Mouse (Mus musculus) kidney, embryonic 14.5 days (tissue): Measurements from ENCODE around the gene Nos1ap. TPM values are rescaled to one million over a fixed set of nuclear protein-coding genes. Genes with fewer than 3 reads are reported as not detected.

Experiments
- ATAC-seq: fragments of 200-750 bp; cut with Nextera tagmentation; 2 replicates; pipeline ENCODE4 v1.8.0; 2017; ENCODE audit warnings: moderate number of reproducible peaks, mild to moderate bottlenecking, moderate TSS enrichment, moderate library complexity; ENCODE audit not compliant: low FRiP score, low TSS enrichment
- H3K27ac ChIP-seq: fragments of 300-500 bp; sonication (generic); 2 replicates; pipeline ENCODE4 v1.5.1; 2014; ENCODE audit warnings: low read depth, mild to moderate bottlenecking, low read length, moderate library complexity, mixed read lengths
- H3K27me3 ChIP-seq: fragments of 300-500 bp; sonication (generic); 2 replicates; pipeline ENCODE4 v1.6.1; 2014; ENCODE audit warnings: mild to moderate bottlenecking, low read length; ENCODE audit not compliant: control insufficient read depth, insufficient read depth
- H3K36me3 ChIP-seq: fragments of 300-500 bp; sonication (generic); 2 replicates; pipeline ENCODE4 v1.6.1; 2014; ENCODE audit warnings: low read length, mixed read lengths; ENCODE audit not compliant: control insufficient read depth, insufficient read depth
- H3K4me1 ChIP-seq: fragments of 300-500 bp; sonication (generic); 2 replicates; pipeline ENCODE4 v1.6.1; 2014; ENCODE audit warnings: low read length, mixed read lengths; ENCODE audit not compliant: control insufficient read depth, insufficient read depth
- H3K4me2 ChIP-seq: fragments of 300-500 bp; sonication (generic); replicated peaks from 2 replicates; pipeline ENCODE4 v1.6.1; 2014; ENCODE audit warnings: low read depth, mild to moderate bottlenecking, low read length
- H3K4me3 ChIP-seq: fragments of 300-500 bp; sonication (generic); 2 replicates; pipeline ENCODE4 v1.5.1; 2014; ENCODE audit warnings: mild to moderate bottlenecking, low read length
- H3K9ac ChIP-seq: fragments of 300-500 bp; sonication (generic); 2 replicates; pipeline ENCODE4 v1.6.1; 2014; ENCODE audit warnings: low read depth, mild to moderate bottlenecking, low read length, moderate library complexity
- H3K9me3 ChIP-seq: fragments of 300-500 bp; sonication (generic); 2 replicates; pipeline ENCODE4 v1.6.1; 2016; ENCODE audit warnings: low read length; ENCODE audit not compliant: control insufficient read depth
- WGBS: fragments of 180-500 bp; shearing (Covaris S2); extraction: QIAGEN DNeasy Blood & Tissue Kit; methylation state at CpG from one replicate; pipeline ENCODE4 v1.1.7; 2014; 5-methylcytosine and 5-hydroxymethylcytosine counted together
- polyA plus RNA-seq: library from polyadenylated mRNA; unstranded; fragments of >200 nt; fragmentation: Nextera tagmentation; extraction: Ambion mirVana; gene quantifications from 2 replicates; pipeline ENCODE4 v1.2.1, GENCODE M21; 2014

Gene Nos1ap
- polyA plus RNA-seq, 1 experiment from 2014 or later = 16.6 TPM

DNA sequence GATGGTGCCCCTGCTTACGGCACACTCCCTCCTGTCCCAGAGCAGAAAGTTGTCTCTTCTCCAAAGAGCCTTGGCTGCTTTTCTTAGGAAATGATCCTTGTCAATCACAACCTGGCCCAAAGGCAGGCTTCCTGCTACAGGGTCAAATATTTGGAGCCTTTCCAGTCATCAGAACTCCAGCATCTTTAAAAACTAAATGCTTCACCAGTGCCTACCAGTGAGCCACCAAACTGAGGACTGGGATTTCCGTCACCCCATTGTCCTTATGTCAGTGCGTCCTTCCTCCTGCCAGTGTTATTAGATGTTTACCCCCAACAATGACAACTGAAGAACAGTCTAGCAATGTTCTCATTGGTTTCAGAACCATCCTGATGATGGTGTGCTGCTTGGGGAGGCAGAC, 28.9 kb downstream of the Nos1ap start:
- Histone ChIP-seq H3K4me3 (no peak overlapping the region), H3K36me3 (no peaks in the 10 kb centered on the region; the same call in 1 of the 2 replicates), H3K27me3 (no peaks in the 10 kb centered on the region), H3K4me1 (no peaks in the 10 kb centered on the region), H3K9ac (no peak overlapping the region), H3K4me2 (no peak overlapping the region), H3K27ac (no peak overlapping the region), H3K9me3 (no peaks in the 10 kb centered on the region)
- WGBS = 81% methylated on average over 3 of the region's 3 CpGs
- ATAC-seq = no peak

GRCm38 (mm10) chr1:170557962-170558361, 31.7 kb downstream of the Nos1ap start:
- H3K4me3 ChIP-seq = no peak overlapping the region
- WGBS = 91% methylated on average over 4 of the region's 4 CpGs
- H3K27ac ChIP-seq = no peak overlapping the region
- no peaks in the 10 kb centered on the region for H3K9me3 ChIP-seq
- H3K4me1 ChIP-seq = no peaks in the 10 kb centered on the region
- no peak overlapping the region for H3K9ac ChIP-seq
- no peaks in the 10 kb centered on the region; the same call in 1 of the 2 replicates for H3K36me3 ChIP-seq
- no peaks in the 10 kb centered on the region for H3K27me3 ChIP-seq
- no peak for ATAC-seq
- H3K4me2 ChIP-seq = no peak overlapping the region

DNA sequence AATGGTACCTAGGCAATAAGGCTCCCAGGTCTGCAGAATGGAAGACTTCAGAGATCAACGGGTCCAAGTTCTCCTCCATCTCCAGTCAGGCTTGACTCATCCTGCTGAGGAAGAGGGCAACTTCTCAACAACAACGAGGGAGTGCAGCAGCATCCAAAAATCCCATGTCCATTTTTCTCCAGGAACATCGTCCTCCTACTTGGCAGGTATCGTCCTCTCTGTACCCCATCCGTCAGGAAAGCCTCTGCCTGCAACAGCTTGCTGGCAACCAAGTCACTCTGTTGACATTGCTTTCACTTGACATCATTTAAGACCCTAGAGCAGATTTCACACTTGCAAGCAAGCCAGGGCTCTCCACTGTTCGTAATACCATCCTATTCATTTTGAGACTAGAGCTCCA, 33.0 kb downstream of the Nos1ap start:
- Histone ChIP-seq H3K27me3 (no peaks in the 10 kb centered on the region), H3K4me3 (no peak overlapping the region), H3K4me1 (no peaks in the 10 kb centered on the region), H3K4me2 (no peak overlapping the region), H3K36me3 (no peaks in the 10 kb centered on the region; the same call in 1 of the 2 replicates), H3K9me3 (no peaks in the 10 kb centered on the region), H3K27ac (no peak overlapping the region), H3K9ac (no peak overlapping the region)
- no peak for ATAC-seq
- 93% methylated on average over 6 of the region's 6 CpGs for WGBS

DNA sequence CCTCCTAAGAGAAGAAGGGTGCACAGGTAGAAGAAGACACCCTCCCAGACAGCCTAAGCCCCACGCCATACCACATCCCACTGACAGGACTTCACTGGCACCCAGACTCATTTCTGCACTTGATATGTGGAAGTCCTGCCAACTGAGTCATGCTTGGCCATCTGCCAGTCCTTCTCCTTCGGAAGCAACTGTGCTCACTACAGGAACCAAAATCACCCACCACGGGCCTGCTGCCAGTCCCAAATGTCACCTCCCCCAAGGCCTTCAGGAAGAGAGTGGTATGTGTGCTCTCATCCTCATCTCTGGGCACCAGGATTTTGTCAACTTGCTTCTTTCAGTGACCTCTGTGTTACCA, 34.7 kb downstream of the Nos1ap start:
- H3K27me3 ChIP-seq = no peaks in the 10 kb centered on the region
- no peak overlapping the region for H3K9ac ChIP-seq
- H3K4me1 ChIP-seq = no peaks in the 10 kb centered on the region
- no peak for ATAC-seq
- 80% methylated on average over 3 of the region's 3 CpGs for WGBS
- H3K4me3 ChIP-seq = no peak overlapping the region
- no peak overlapping the region for H3K27ac ChIP-seq
- H3K36me3 ChIP-seq = no peaks in the 10 kb centered on the region; the same call in 1 of the 2 replicates
- no peaks in the 10 kb centered on the region for H3K9me3 ChIP-seq
- no peak overlapping the region for H3K4me2 ChIP-seq

GRCm38 (mm10) chr1:170554235-170554938, 35.3 kb downstream of the Nos1ap start:
- WGBS = 96% methylated on average over 4 of the region's 4 CpGs
- ATAC-seq = no peak
- Histone ChIP-seq H3K9ac (no peak overlapping the region), H3K9me3 (no peaks in the 10 kb centered on the region), H3K4me2 (no peak overlapping the region), H3K36me3 (no peaks in the 10 kb centered on the region; the same call in 1 of the 2 replicates), H3K4me3 (no peak overlapping the region), H3K27me3 (no peaks in the 10 kb centered on the region), H3K27ac (no peak overlapping the region), H3K4me1 (no peaks in the 10 kb centered on the region)

- no peak overlapping the region for H3K4me3 ChIP-seq
- no peaks in the 10 kb centered on the region for H3K27me3 ChIP-seq
- H3K4me1 ChIP-seq = no peaks in the 10 kb centered on the region
- peak; percentile 39; the same call in 1 of the 2 replicates for ATAC-seq
- no peaks in the 10 kb centered on the region for H3K9me3 ChIP-seq
- H3K36me3 ChIP-seq = no peaks in the 10 kb centered on the region
- peak overlapping the region; percentile 21; the same call in 1 of the 2 replicates for H3K27ac ChIP-seq
- WGBS = 24% methylated on average over 8 of the region's 8 CpGs
- H3K4me2 ChIP-seq = no peak overlapping the region
- no peak overlapping the region for H3K9ac ChIP-seq
These were observed 38.8 kb downstream of the Nos1ap start for GRCm38 (mm10) chr1:170550649-170551440.

DNA sequence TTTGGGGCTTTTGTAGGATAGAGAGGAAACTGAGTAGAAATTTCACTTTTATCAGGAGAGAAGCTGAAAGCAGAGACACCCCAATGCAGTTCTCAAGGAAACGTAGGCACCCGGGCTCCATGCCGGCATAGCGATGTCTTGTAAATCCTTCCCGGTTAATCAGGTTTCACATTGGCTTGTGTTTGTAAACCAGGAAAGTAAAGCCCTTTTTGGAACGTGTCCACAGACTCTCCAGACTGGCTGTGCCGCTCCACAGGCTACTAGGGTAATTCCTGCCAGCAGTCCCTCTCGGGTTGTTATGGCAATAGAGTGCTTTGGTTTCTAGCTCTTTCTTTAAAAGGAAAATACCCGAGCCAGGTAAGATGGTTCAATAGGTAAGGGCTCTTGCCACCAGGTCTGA, 40.6 kb downstream of the Nos1ap start:
- Histone ChIP-seq H3K4me1 (no peaks in the 10 kb centered on the region), H3K27ac (no peak overlapping the region), H3K9me3 (no peaks in the 10 kb centered on the region), H3K27me3 (no peaks in the 10 kb centered on the region), H3K4me2 (no peak overlapping the region), H3K4me3 (no peak overlapping the region), H3K9ac (no peak overlapping the region), H3K36me3 (no peaks in the 10 kb centered on the region)
- 82% methylated on average over 9 of the region's 9 CpGs for WGBS
- ATAC-seq = no peak

GRCm38 (mm10) chr1:170548192-170548795, 41.4 kb downstream of the Nos1ap start:
- no peak for ATAC-seq
- 93% methylated on average over 14 of the region's 14 CpGs for WGBS
- no peak overlapping the region for H3K4me2 ChIP-seq

DNA sequence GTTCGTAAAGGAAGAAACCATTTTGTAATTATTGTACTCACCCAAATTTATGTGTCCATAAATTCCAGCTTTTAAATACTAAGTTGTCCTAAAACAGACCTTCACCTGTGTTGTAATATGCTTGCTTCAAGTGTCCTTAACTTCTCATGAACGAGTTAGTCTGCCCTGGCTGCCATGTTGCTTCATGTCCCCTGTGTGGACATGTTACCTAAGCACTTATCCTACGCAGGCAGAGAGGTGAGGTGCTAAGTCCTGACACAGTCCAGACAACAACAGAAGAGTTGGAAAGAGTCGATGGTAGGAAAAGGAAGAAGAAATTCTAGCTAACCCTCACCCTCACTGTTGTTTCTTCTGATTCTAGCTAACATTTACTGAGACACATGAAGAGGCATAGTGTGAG, 43.4 kb downstream of the Nos1ap start:
- no peak overlapping the region for H3K4me2 ChIP-seq
- H3K4me1 ChIP-seq = no peaks in the 10 kb centered on the region
- H3K36me3 ChIP-seq = no peaks in the 10 kb centered on the region
- no peak for ATAC-seq
- no peaks in the 10 kb centered on the region for H3K27me3 ChIP-seq
- 89% methylated on average over 4 of the region's 4 CpGs for WGBS
- H3K27ac ChIP-seq = no peak overlapping the region
- H3K4me3 ChIP-seq = no peak overlapping the region
- H3K9ac ChIP-seq = no peak overlapping the region
- 0 out of 2 replicates have a peak, but pooled peaks cover 2% of the 10 kb centered on the region for H3K9me3 ChIP-seq

More at GRCm38 (mm10) chr1:170548192-170548795, 41.4 kb downstream of the Nos1ap start:
- H3K27me3 ChIP-seq = no peaks in the 10 kb centered on the region
- H3K9me3 ChIP-seq = no peaks in the 10 kb centered on the region
- no peaks in the 10 kb centered on the region for H3K36me3 ChIP-seq
- no peak overlapping the region for H3K27ac ChIP-seq
- no peak overlapping the region for H3K4me3 ChIP-seq
- no peaks in the 10 kb centered on the region for H3K4me1 ChIP-seq
- no peak overlapping the region for H3K9ac ChIP-seq
